Mouse (Mus musculus): ENCODE results near the gene Tnfaip3.

Tnfaip3 gene

GRCm38 (mm10) chr10:19016823-19017471 is 1.5 kb upstream of the Tnfaip3 start:
- CTCF ChIA-PET, result interaction anchor here (0.5 to 1.1 kb wide), 2 partner anchors 25 to 78 kb away, joined by 3 to 4 read pairs; no protein-coding TSS in a partner anchor

GRCm38 (mm10) chr10:19014381-19015256 is 838 bp downstream of the Tnfaip3 start:
- CTCF ChIA-PET, result interaction anchor here (0.6 to 2.5 kb wide), 4 partner anchors 12 to 171 kb away, joined by 3 to 9 read pairs (median 4); no protein-coding TSS in a partner anchor

DNA sequence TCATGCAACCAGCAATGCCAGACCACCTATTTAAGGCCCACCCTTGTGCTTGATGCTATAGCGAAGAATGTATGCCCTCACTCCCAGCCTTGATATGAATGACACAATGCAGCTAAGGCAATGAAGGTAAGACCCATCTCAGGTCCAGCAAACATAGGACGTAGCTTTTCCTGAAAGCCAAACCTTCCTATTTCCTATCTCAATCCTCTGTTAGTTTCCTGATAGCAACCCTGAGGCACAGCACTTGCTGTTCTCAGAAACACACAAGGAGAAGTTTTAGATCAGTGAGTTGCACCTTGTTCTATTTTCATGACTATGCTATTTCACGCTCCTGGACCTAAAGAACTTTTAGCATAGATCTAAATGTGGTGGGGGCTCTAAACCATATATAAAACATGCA is 2.1 kb downstream of the Tnfaip3 start:
- CTCF ChIA-PET, result interaction anchor here (0.6 kb wide), 1 partner anchor 53 kb away, joined by 5 read pairs; no protein-coding TSS in a partner anchor

DNA sequence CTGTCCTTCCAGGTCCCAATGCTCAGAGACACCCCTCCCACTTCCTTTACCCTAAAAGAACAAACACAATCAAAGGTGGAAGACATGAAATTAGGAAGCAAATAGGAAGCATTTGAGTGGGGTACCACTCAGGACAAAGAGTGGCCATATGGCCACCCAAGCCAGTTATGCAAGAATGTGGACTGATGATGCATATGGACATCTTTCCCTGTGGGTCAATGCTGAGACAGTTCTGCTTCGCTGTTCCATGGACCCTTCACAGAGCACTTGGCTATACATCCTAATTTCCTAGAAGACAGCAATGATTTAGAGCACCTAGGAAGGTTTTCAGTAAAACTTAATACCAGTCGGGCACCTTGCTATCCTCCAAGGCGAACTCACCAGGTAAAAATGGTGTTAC is 2.8 kb downstream of the Tnfaip3 start:
- CTCF ChIA-PET, result interaction anchor here (0.7 kb wide), 1 partner anchor 50 kb away, joined by 9 read pairs; no protein-coding TSS in a partner anchor

DNA sequence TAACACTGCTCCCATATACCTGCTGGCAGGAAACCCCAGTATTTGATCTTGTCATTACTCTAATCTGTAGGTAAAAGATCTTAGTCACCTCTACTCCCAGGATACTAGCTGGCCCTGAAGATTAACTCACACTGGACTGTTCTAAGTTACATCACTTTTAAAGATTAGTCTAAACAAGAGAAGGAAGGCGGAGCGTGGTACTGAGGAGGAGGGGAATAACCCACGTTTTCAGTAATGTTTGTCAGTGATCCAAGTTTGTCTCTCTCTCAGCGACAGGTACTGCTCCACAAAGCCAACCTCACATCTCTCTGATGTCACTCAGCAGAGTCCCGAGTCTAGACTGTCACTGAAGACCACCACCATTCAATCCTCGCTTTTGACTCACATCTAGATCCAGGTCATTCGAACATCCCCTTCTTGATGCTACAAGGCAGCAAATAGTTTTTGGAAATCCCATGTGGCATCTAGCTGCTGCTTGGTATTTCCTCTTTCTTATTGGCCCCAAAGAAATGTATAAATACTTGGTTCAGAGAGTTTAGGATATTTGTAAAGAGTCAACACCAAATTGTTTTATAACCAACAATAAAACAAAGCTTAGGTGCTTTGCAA is 3.5 kb downstream of the Tnfaip3 start:
- CTCF ChIA-PET, result interaction anchor here (0.7 kb wide), 1 partner anchor 50 kb away, joined by 9 read pairs; no protein-coding TSS in a partner anchor

- CTCF ChIA-PET, result interaction anchor here (0.6 to 0.7 kb wide), 2 partner anchors 14 to 994 kb away, joined by 3 to 14 read pairs; no protein-coding TSS in a partner anchor
These were observed 5.0 kb downstream of the Tnfaip3 start for GRCm38 (mm10) chr10:19010414-19010813.

- CTCF ChIA-PET, result interaction anchor here (0.5 to 0.6 kb wide), 2 partner anchors 137 to 186 kb away, joined by 4 to 12 read pairs; no protein-coding TSS in a partner anchor
These were observed 6.2 kb downstream of the Tnfaip3 start for GRCm38 (mm10) chr10:19009186-19009672.

GRCm38 (mm10) chr10:19008607-19008940 is 6.9 kb downstream of the Tnfaip3 start:
- CTCF ChIA-PET, result interaction anchor here (0.6 kb wide), 1 partner anchor 186 kb away, joined by 12 read pairs; no protein-coding TSS in a partner anchor

DNA sequence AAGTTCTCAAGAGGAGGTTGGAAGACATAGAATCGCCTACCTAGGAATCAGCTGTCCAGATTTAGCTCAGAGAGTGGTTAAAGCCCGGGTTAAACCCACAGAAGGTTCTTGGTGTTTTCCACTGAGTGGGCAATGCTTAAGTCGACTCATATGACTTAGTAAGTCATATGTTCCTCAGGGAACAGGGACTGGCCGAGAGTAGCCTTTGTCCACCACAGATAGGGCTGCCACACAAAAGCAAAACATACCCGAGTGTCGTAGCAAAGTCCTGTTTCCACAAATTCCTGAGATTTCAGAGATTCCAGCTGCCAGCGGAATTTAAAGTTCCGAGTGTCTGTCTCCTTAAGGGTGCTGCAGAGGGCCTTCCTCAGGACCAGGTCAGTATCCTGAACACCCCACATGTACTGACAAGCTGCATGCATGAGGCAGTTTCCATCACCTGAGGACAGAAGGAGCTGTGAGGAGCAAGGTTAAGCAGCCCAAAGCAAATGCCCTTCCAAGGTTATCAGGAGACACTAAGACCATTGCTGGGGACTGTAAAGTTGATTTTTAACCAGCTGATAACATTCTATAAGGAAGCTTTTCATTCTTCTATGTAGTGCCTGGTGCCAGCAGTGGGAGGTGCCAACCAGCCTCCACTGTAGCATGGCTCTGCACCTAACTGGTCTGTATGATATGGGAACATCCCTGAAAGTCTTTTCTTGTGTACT is 7.4 kb downstream of the Tnfaip3 start:
- CTCF ChIA-PET, result no interaction called here

DNA sequence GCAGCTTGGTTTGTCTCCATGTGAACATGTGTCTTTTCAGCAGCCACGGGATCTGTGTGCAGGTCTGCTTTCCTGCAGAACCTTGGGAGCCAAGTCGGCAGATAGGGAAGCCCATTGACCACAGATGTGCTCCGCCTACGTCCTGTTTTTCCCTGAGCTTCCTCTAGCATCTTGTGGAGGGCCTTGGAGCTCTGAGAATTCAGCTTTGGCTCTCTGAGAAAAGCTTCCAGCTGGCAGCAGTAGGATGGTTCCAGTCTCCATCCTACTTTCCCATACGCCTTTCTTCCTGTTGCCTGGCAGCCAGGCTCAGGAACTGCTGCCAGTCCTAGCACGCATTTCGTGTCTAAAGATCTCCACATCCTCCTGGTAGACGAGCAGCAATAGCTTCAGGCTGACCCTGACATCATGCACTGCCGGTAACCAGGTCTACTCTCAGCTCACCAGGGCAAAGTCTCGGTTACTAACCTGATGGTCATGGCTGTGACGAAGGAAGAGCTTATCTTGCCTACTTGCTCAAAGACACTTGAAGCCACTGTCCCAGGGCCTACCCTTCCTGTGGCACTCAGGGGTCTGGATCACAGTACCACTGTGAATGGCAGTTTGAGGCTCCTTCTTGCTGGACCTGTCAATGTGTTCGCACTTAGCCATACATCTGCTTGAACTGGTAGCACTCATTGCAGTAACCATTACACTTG is 13.2 kb downstream of the Tnfaip3 start:
- CTCF ChIA-PET, result interaction anchor here (0.7 kb wide), 1 partner anchor 12 kb away, joined by 4 read pairs; no protein-coding TSS in a partner anchor

DNA sequence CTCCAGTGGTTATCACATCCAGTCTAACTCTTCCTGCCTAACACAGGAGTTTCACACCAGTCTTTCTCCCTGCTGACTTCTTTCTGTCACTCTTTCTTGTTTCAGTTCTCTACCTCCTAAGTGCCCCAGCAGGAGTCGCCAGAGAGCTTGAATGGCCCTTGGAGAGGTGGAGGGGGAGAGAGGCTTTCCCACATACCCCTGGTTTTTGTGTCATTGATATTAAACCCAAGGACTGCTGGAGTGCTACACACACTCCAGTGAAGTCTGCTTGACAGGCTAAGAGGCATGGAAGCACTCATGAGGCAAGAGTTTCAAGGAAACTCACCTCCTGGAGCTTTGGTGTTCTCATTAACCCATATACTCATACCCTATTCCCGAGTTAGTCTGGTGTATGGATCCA is 16.0 kb downstream of the Tnfaip3 start:
- CTCF ChIA-PET, result interaction anchor here (0.6 kb wide), 1 partner anchor 510 kb away, joined by 3 read pairs; no protein-coding TSS in a partner anchor

DNA sequence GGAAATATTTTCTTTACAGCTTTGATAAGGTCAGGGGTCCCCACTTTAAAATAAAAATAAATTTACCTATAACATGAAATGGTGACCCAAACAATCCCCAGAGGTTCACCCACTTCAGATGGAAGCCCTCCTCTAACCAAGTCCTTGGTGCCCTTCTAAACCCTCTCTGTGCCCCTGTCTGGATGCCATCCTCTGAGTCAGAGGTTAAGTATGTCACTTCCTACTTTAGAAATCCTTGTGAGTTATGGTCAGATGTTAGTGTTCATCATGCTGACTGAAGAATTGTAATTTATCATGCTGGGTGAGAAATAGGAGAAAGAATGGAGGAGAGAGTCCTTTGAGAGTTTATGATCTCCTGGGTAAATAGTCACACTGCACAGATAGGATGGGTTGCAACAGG is 19.1 kb downstream of the Tnfaip3 start:
- CTCF ChIA-PET, result interaction anchor here (0.6 kb wide), 1 partner anchor 14 kb away, joined by 3 read pairs; no protein-coding TSS in a partner anchor

DNA sequence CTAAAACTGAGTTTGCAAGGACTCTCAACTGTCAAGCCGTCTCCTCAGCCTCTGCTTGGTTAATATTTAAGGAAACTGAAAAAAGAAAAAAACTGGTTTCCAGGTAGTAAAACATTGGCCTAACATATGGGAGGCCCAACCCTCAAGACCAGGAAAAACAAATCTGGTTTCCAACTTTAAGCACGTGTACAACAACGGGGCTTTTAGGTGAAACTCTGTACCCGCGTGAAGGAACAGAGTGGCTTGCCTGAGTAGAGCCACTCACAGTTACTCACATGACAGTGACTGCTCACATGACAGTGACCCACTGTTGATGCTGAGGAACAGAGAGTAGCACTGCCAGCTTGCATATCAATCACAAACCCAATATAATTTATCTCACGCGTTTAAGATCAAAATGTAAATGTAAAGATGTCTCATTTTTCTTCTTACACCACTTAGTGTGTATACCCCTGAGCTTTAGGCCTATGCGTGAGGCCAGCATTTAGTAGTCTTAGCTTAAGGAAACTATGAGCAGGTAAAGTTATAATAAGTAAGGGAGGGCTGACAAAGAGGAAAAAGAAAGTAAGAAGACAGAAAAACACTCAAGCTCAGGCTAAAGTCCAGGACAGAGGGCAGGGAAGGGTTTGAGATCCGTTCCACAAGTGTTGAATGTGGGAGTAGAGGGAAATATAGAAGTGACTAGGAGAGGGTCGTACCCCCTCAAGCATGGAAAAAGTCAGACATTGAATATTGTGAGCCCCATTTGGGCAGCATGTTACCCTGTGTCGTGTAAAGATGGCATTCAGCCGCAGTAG is 19.8 kb downstream of the Tnfaip3 start:
- CTCF ChIA-PET, result interaction anchor here (0.6 kb wide), 1 partner anchor 72 kb away, joined by 3 read pairs; no protein-coding TSS in a partner anchor

DNA sequence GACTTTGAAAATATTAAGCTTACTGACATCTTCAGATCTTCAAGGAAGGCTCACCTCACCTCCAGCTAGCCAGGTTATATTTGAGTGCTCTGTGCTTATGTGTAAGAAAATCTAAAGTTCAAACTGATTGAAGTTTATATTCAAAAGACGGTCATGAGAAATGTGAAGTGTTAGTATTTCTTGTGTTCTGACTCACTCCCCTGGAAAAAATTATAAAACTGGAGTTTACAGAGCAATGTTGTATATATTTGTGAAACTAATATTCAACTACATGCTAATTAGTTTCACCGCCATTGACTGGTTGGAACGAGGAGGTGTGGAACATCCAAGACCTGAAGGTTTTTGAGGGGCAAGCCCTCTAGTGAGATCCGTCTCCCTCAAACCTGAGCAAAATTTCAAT is 22.5 kb downstream of the Tnfaip3 start:
- CTCF ChIA-PET, result no interaction called here

GRCm38 (mm10) chr10:18991057-18991456 is 24.4 kb downstream of the Tnfaip3 start:
- CTCF ChIA-PET, result interaction anchor here (0.6 kb wide), 1 partner anchor 1816 kb away, joined by 8 read pairs; no protein-coding TSS in a partner anchor

GRCm38 (mm10) chr10:18987907-18988199 is 27.6 kb downstream of the Tnfaip3 start:
- CTCF ChIA-PET, result no interaction called here

DNA sequence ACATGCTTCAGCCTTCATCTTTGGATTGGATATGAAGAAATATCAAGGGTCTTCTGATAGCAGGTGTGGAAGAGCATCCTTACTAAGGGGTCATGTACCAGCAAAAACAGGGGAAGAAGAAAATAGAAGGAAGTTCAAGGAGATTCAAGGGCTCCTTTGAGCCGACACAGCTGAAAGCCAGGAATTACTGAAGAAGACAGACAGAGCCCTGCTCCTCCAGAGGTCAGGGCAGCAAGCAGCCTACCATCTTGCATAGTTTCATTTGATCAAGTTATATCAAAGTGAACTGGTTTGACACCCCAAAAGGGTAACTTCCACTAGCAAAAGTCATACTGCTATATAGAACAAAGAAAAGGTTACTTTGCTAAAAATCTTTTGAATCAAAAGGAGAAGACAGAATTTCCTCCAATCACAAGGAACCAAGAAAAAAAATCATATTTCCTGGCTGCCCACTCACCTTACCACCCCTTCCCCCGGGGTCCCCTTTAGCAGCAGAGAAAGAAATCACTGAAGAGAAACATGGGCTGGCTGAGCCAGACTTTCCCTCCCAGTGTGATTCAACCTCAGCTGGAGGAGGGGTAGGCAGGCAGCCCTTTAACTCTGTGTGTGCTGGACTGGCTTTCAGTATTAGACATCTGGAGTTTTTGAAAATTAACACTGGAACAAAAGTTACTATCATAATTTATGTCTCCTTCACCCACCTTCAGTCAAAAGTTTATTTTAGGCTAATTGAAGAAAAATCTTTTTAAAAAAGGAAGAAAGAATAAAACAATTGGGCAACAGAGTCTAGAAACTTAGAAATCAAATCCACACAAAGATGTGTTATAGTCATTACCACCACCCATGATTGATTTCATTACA is 28.2 kb downstream of the Tnfaip3 start:
- CTCF ChIA-PET, result no interaction called here

- CTCF ChIA-PET, result interaction anchor here (0.9 kb wide), 1 partner anchor 56 kb away, joined by 3 read pairs; no protein-coding TSS in a partner anchor
These were observed 29.9 kb downstream of the Tnfaip3 start for GRCm38 (mm10) chr10:18985516-18985915.

DNA sequence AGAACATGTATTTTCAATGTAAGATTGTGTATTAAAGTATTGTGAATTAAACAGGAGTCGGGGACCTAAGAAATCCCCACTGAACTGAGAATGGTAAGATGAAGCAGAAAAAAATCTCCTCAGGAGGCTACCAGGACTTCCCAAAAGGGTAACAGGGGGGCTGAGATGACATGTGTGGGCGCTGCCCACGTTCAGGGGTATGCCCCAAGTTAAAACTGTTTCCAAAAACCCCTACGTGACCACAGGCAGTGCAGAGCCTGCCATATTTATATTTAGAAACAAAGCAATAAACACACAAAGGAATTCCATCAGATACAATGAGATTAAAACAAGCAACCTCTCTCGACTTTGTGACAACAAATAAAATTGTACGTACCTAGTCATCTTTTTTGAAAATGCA is 31.9 kb downstream of the Tnfaip3 start:
- CTCF ChIA-PET, result no interaction called here

Measured in spleen, embryonic (tissue).